Mouse (Mus musculus) small intestine, adult 2 months (tissue): ENCODE measurements at regions not wholly inside any gene's neighbourhood (a gene's known extent, or its start where the extent isn't known, plus 50 kb on each side); places are given as distances from the start of the nearest gene placed in this dataset.

Source experiments
- CTCF ChIP-seq: fragments of 200-500 bp; IDR thresholded peaks from 2 replicates; pipeline ENCODE4 v1.5.1; 2012; ENCODE audit warnings: low read depth, mild to moderate bottlenecking, control low read depth, inconsistent platforms, low read length, moderate library complexity, mixed read lengths; ENCODE audit not compliant: insufficient replicate concordance, insufficient read length; ENCODE audit errors: extremely low read depth
- POLR2A ChIP-seq: fragments of 200-500 bp; IDR thresholded peaks from 2 replicates; pipeline ENCODE4 v1.6.1; 2012; ENCODE audit warnings: low read depth, mild to moderate bottlenecking, control low read depth, inconsistent platforms, low read length, moderate library complexity

- no peak for TF ChIP-seq CTCF
- no peak for TF ChIP-seq POLR2A
Observed at GRCm38 (mm10) chr19:3208283-3208682, 74.4 kb upstream of the Mrpl21 start.
